Mouse (Mus musculus): ENCODE measurements around the gene Xkr7. TPM values are rescaled to one million over a fixed set of nuclear protein-coding genes. Genes with fewer than 3 reads are reported as not detected.
A peak's percentile ranks its signal among the peaks of the same experiment; 100 is the strongest.

The Xkr7 gene
- polyA plus RNA-seq, 1 experiment from 2014 or later: not detected

DNA sequence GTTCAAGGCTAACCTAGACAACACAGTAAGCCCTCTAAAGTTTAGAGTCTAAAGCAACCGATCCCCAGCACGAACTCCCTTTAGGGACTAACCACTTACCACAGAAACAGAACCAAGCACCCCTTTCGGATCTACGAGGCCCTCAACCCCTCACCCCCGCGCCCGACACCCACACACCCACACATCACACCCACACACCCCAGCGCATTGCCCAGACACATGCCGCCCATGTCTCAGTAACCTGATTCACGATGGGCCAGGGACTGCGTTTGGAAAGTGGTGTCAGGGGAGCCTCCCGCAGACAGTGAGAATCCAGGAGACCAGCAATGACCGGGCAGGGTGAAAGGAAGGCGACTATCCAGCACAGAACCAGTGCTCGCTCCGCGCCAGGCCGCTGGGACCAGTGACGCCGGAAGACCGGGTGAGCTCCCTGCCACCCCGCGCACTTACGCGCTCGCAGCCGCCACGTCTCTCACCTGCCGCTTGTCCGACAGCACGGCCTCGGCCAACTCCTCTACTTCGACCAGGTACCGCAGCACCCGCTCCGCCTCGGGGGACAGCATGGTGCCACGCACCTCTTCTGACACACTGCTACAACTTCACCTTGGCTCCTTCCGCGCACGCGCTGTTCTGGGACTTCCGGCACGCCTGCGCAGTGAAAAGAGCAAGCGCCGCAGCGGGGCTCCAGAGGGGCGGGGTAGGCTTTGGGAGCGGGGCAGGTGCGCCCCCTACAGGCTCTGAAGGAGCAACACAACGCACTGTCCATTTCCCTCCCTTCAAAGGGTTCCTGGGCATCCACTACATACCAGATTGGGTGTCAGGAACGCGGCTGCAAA, 16.7 kb upstream of the Xkr7 start, which contains the start of gene Pdrg1:
Pdrg1 (minus strand) TSS at position 670 of the 836 bp plus-strand sequence.
- Histone ChIP-seq H3K27ac (replicated peaks) (no peak within 1 kb of the TSS), H3K9me3 (replicated peaks) (no peaks in the 10 kb centered on the region), H3K27me3 (peaks cover 15% of the 10 kb centered on the region), H3K4me2 (replicated peaks) (peak within 1 kb of the TSS; percentile 77), H3K36me3 (peaks cover 29% of the 10 kb centered on the region), H3K4me3 (replicated peaks) (peak within 1 kb of the TSS; percentile 81), H3K4me1 (peaks cover 15% of the 10 kb centered on the region), H3K9ac (peak within 1 kb of the TSS; percentile 78)
- WGBS: under 1% methylated on average over 54 of the region's 54 CpGs
- peak; percentile 88 for ATAC-seq (ENCODE audit: insufficient number of reproducible peaks, low FRiP score, low TSS enrichment, low read depth)

DNA sequence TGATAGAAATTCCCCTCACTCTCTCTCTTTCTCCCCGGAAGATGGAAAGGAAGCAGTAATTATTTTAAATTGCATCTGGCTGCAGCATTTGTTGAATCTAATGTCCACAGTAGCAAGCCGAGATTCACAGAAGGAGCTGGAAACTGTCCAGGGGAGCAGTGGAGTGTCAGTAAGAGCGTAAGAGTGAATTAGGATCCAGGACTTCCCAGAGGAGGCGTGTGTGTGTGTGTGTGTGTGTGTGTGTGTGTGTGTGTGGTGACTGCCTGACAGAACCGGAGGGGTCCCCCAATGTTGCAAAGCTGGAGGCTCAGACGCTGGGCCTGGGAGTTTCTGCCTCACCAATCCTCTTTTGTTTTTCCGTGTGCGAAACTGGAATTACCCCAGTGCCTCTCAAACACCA, 15.8 kb upstream of the Xkr7 start:
- no peak overlapping the region for H3K4me3 ChIP-seq (replicated peaks)
- peaks cover 15% of the 10 kb centered on the region for H3K4me1 ChIP-seq
- no peak for ATAC-seq (ENCODE audit: insufficient number of reproducible peaks, low FRiP score, low TSS enrichment, low read depth)
- peaks cover 21% of the 10 kb centered on the region for H3K36me3 ChIP-seq
- no peaks in the 10 kb centered on the region for H3K9me3 ChIP-seq (replicated peaks)
- 39% methylated on average over 8 of the region's 8 CpGs for WGBS
- no peak overlapping the region for H3K9ac ChIP-seq
- H3K27me3 ChIP-seq: peaks cover 15% of the 10 kb centered on the region
- H3K4me2 ChIP-seq (replicated peaks): peak overlapping the region; percentile 77; the same call in 1 of the 2 replicates
- no peak overlapping the region for H3K27ac ChIP-seq (replicated peaks)

DNA sequence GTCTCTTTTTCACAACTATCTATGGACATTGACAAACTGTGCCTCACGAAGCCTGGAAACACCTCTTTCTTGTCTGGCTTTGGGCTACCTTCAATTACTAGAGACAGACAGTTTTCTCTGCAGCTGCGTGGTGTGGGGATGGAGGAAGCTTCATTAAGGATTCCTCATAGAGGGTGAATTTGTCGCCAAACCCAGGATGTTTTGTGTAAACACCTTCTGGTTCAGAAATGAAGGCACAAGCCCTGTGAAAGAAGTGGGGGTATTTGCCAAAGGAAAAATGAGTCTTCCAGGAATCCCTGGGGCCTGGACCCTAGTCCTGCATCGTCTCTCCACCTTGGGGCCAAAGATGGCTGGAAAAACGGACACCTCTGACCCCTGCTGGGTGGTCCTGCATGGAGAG, 14.9 kb upstream of the Xkr7 start:
- peak overlapping the region; percentile 7; the same call in 1 of the 2 replicates for H3K9ac ChIP-seq
- no peak overlapping the region for H3K27ac ChIP-seq (replicated peaks)
- WGBS: 42% methylated on average over 5 of the region's 5 CpGs
- peaks cover 13% of the 10 kb centered on the region; the same call in 1 of the 2 replicates for H3K36me3 ChIP-seq
- ATAC-seq (ENCODE audit: insufficient number of reproducible peaks, low FRiP score, low TSS enrichment, low read depth): no peak
- H3K9me3 ChIP-seq (replicated peaks): no peaks in the 10 kb centered on the region
- no peak overlapping the region for H3K4me3 ChIP-seq (replicated peaks)
- H3K4me2 ChIP-seq (replicated peaks): no peak overlapping the region
- peaks cover 15% of the 10 kb centered on the region for H3K4me1 ChIP-seq
- peaks cover 15% of the 10 kb centered on the region for H3K27me3 ChIP-seq

DNA sequence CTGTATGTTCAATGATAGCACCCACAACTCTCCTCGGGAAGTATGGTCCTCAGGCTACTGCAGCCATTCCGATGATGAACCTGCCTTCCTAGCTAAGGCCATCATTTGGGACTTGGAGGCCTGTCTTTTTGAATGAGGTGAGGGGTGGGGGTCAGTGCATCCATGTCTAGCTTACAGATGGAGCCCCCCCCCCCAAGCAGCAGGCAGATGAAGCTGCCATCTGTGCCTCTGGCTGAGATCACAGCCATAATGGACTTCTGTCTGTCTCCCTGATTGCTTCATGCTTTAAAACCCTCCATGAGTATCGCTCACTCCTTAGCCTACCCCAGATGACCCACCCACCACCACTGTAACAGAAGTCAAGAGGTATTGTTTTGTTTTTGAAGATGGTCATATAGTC, 12.3 kb upstream of the Xkr7 start:
- Histone ChIP-seq H3K36me3 (no peaks in the 10 kb centered on the region), H3K27ac (replicated peaks) (no peak overlapping the region), H3K4me3 (replicated peaks) (no peak overlapping the region), H3K9me3 (replicated peaks) (no peaks in the 10 kb centered on the region), H3K4me1 (peaks cover 4% of the 10 kb centered on the region), H3K27me3 (peaks cover 15% of the 10 kb centered on the region), H3K4me2 (replicated peaks) (no peak overlapping the region), H3K9ac (no peak overlapping the region)
- WGBS: 85% methylated on average over 3 of the region's 3 CpGs
- no peak for ATAC-seq (ENCODE audit: insufficient number of reproducible peaks, low FRiP score, low TSS enrichment, low read depth)

DNA sequence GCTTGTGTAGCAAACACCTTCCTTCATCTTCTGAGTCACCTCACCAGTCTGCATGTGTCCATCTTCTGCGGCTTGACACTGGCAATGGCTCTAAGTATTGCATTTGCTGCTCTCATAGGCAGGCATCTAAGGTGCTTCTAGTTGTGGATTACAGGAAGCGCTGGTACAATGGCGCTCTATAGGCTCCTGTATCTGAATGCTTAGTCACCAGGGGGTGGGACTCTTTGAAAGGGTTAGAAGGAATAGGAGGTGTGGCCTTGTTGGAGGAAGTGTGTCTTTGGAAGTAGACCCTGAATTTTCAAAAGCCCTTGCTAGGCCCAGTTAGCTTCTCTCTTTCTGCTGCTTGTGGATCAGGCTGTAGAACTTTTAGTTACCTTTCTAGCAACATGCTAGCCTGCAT, 10.5 kb upstream of the Xkr7 start:
- Histone ChIP-seq H3K27me3 (peaks cover 15% of the 10 kb centered on the region), H3K4me1 (no peaks in the 10 kb centered on the region), H3K9me3 (replicated peaks) (no peaks in the 10 kb centered on the region), H3K4me2 (replicated peaks) (no peak overlapping the region), H3K36me3 (no peaks in the 10 kb centered on the region), H3K4me3 (replicated peaks) (no peak overlapping the region), H3K27ac (replicated peaks) (no peak overlapping the region), H3K9ac (no peak overlapping the region)
- no peak for ATAC-seq (ENCODE audit: insufficient number of reproducible peaks, low FRiP score, low TSS enrichment, low read depth)
- WGBS: 60% methylated on average over 3 of the region's 3 CpGs

DNA sequence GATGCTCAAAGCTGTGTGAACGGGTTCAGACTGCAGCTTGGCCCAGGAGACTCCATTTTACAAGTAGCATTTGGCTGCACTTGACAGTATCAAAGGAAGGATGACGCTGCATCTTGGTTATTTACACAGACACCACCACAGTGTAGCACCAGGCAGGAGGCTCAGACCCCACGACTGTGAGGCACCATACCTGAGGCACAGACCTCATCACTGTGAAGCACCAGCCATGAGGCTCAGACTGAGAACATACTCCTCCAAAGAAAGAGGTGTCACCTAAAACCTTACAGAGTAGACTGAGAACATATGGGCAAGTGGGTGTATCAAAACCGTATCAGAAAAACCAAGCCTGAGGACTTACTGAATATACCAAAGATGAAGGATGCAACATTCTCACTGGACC, 8.8 kb upstream of the Xkr7 start:
- Histone ChIP-seq H3K4me2 (replicated peaks) (no peak overlapping the region), H3K36me3 (no peaks in the 10 kb centered on the region), H3K27ac (replicated peaks) (no peak overlapping the region), H3K4me1 (no peaks in the 10 kb centered on the region), H3K9me3 (replicated peaks) (no peaks in the 10 kb centered on the region), H3K4me3 (replicated peaks) (no peak overlapping the region), H3K27me3 (peaks cover 14% of the 10 kb centered on the region), H3K9ac (no peak overlapping the region)
- no peak for ATAC-seq (ENCODE audit: insufficient number of reproducible peaks, low FRiP score, low TSS enrichment, low read depth)
- WGBS: 69% methylated on average over 4 of the region's 4 CpGs

DNA sequence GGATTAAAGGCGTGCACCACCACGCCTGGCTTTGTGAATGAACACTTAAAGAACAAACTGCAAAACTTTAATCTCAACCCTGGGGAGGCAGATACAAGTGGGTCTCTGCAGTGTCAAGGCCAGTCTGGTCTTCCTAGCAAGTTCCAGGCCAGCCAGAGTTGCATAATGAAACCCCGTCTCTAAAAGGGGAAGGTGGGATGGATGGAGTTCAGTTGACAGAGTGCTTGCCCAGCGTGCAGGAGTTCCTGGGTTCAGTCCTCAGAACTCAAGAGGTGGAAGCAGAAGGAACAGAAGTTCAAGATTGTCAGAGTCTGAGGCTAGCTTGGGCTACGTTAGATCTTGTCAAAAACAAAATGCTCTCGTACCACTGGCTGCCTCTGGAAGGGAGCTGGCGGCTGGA, 5.6 kb upstream of the Xkr7 start:
- peaks cover 31% of the 10 kb centered on the region for H3K27me3 ChIP-seq
- H3K4me2 ChIP-seq (replicated peaks): no peak overlapping the region
- H3K36me3 ChIP-seq: no peaks in the 10 kb centered on the region
- no peak for ATAC-seq (ENCODE audit: insufficient number of reproducible peaks, low FRiP score, low TSS enrichment, low read depth)
- no peak overlapping the region for H3K9ac ChIP-seq
- 81% methylated on average over 7 of the region's 7 CpGs for WGBS
- no peak overlapping the region for H3K4me3 ChIP-seq (replicated peaks)
- no peaks in the 10 kb centered on the region for H3K4me1 ChIP-seq
- no peak overlapping the region for H3K27ac ChIP-seq (replicated peaks)
- H3K9me3 ChIP-seq (replicated peaks): no peaks in the 10 kb centered on the region

DNA sequence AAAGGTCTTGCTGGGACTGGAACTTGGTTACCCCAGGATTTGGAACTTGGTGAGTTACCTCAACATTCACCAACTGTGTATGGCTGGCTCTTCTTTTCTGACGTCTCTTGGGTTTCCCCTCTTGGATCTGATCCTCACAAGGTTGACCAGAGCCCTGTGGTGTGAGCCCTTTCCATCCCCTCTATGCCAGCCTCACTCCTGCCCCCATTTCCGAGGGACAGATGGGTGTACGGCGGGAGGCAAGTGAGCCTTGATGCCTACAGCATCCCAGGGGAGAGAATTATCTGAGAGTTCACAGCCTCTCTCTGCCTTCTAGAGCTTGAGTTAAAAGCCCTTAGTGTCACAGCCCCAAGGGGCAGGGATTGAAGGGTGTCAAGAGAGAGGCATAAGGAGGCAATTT, 4.2 kb upstream of the Xkr7 start:
- no peak overlapping the region for H3K4me2 ChIP-seq (replicated peaks)
- ATAC-seq (ENCODE audit: insufficient number of reproducible peaks, low FRiP score, low TSS enrichment, low read depth): no peak
- no peak overlapping the region for H3K4me3 ChIP-seq (replicated peaks)
- no peaks in the 10 kb centered on the region for H3K9me3 ChIP-seq (replicated peaks)
- peaks cover 11% of the 10 kb centered on the region for H3K4me1 ChIP-seq
- no peaks in the 10 kb centered on the region for H3K36me3 ChIP-seq
- no peak overlapping the region for H3K27ac ChIP-seq (replicated peaks)
- WGBS: 64% methylated on average over 4 of the region's 4 CpGs
- H3K9ac ChIP-seq: no peak overlapping the region
- H3K27me3 ChIP-seq: peaks cover 45% of the 10 kb centered on the region

DNA sequence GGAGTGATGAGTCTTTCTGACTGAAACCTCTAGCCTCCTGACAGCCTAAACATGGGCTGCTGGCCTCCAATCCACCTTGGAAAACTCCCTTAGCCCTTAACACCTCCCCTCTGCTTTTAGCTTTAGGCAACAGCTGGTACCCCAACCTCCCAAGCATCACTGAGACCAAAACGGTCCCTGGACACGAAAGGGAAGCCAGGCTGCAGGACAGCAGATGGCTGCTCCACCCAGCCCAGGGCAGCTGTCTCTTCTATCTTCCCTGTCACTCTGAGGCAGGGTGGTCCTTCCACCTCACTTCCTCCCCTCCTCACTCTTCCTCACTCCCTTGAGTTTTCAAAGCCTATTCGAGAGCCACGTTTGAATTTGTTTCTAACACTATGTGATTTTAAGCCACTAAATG, 1.2 kb upstream of the Xkr7 start:
- peaks cover 11% of the 10 kb centered on the region for H3K4me1 ChIP-seq
- no peak overlapping the region for H3K27ac ChIP-seq (replicated peaks)
- H3K9me3 ChIP-seq (replicated peaks): no peaks in the 10 kb centered on the region
- no peak overlapping the region for H3K4me2 ChIP-seq (replicated peaks)
- no peaks in the 10 kb centered on the region for H3K36me3 ChIP-seq
- H3K27me3 ChIP-seq: peaks cover 71% of the 10 kb centered on the region
- no peak overlapping the region for H3K4me3 ChIP-seq (replicated peaks)
- WGBS: 30% methylated on average over 4 of the region's 4 CpGs
- H3K9ac ChIP-seq: no peak overlapping the region
- no peak for ATAC-seq (ENCODE audit: insufficient number of reproducible peaks, low FRiP score, low TSS enrichment, low read depth)

DNA sequence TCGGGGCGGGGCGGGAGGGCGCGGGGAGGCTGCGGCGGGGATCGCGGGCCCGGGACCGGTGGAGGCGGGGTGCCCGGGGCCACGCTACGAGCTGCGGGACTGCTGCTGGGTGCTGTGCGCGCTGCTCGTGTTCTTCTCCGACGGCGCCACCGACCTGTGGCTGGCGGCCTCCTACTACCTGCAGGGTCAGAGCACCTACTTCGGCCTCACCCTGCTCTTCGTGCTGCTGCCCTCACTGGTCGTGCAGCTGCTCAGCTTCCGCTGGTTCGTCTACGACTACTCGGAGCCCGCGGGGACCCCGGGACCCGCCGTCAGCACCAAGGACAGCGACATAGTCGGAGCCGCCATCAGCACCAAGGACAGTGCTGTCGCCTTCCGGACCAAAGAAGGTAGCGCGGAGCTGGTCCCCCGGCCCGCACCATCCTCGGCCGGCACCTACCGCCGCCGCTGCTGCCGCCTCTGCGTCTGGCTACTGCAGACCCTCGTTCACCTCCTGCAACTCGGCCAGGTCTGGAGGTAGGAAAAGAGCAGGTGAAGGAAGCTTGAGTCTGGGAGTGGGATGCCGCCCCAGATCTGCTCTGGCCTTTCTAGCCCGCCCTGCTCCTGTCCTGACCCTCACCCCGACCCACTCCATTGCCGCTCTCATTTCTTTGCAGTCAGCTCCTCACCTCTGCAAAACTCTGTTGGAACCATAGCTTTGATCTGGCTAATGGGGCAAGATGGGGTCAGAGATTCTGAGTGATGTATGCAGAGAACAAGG, 611 bp downstream of the Xkr7 start:
- no peaks in the 10 kb centered on the region for H3K36me3 ChIP-seq
- peaks cover 69% of the 10 kb centered on the region for H3K27me3 ChIP-seq
- H3K9me3 ChIP-seq (replicated peaks): no peaks in the 10 kb centered on the region
- H3K4me2 ChIP-seq (replicated peaks): peak overlapping the region; percentile 83
- H3K4me3 ChIP-seq (replicated peaks): peak overlapping the region; percentile 40
- H3K9ac ChIP-seq: no peak overlapping the region
- ATAC-seq (ENCODE audit: insufficient number of reproducible peaks, low FRiP score, low TSS enrichment, low read depth): peak; percentile 53
- 2% methylated on average over 48 of the region's 58 CpGs for WGBS
- no peak overlapping the region for H3K27ac ChIP-seq (replicated peaks)
- H3K4me1 ChIP-seq: peaks cover 11% of the 10 kb centered on the region

DNA sequence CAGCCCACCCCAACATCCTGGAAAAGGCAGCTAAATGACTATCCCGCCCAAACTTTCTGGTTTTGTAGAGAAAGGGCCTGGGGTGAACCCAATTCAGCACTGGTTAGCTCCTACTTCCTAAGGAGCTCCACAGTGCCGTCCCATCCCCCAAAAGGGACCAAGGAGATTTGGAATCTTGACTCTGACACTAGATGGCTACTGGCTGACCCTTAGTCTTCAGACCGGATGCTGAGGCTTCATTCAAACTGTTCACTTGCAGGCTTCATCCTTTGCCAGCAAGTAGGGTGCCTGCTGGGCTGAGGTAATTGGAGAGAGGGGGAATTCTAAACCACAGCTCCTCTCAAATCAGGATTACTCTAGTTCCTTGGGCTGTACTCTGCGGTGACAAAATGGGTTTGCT, 1.3 kb downstream of the Xkr7 start:
- H3K27ac ChIP-seq (replicated peaks): no peak overlapping the region
- WGBS: 12% methylated on average over 4 of the region's 4 CpGs
- ATAC-seq (ENCODE audit: insufficient number of reproducible peaks, low FRiP score, low TSS enrichment, low read depth): no peak
- H3K4me3 ChIP-seq (replicated peaks): no peak overlapping the region
- no peak overlapping the region for H3K9ac ChIP-seq
- no peak overlapping the region for H3K4me2 ChIP-seq (replicated peaks)
- no peaks in the 10 kb centered on the region for H3K9me3 ChIP-seq (replicated peaks)
- H3K27me3 ChIP-seq: peaks cover 64% of the 10 kb centered on the region
- H3K36me3 ChIP-seq: no peaks in the 10 kb centered on the region
- peaks cover 11% of the 10 kb centered on the region for H3K4me1 ChIP-seq
